ENCODE assay signal across 9 mouse cellular contexts in the genomic region with DNA sequence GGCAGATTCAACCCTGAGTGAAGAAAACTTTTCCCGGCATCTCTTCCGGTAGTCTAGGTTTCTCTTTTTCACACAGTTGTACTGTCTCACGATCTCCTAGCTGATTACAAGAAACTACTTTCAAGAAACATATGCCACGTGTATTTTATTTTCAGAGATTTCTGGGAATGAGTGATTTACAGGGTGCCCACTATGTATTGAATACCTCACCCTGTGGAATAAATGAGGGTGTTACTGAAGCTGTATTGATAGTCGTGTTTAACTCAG. TPM values are rescaled to one million over a fixed set of nuclear protein-coding genes. Genes with fewer than 3 reads are reported as not detected.
DNase-seq lines count a peak whose midpoint lies in the region; ATAC-seq lines count a peak whose summit lies in the region.
"Had no signal": no experiment of that assay in that cellular context is flagged by ENCODE, and none has a peak within 500 bp of the region (broad histone marks: within the 10 kb centered on the region; RNA-seq: fewer than 3 reads in every experiment).

No protein-coding gene starts in this region.

- peak overlapping the region; percentile 81; the same call in 1 of the 2 replicates for H3K27ac ChIP-seq in lung, embryonic 15.5 days
- no peak overlapping the region for H3K27ac ChIP-seq in forebrain, embryonic 12.5 days
- peak overlapping the region; percentile 89; the same call in 1 of the 2 replicates for H3K27ac ChIP-seq in limb, embryonic 11.5 days (replicated peaks; ENCODE audit: low read depth, low read length)
- peak overlapping the region; percentile 46; the same call in 1 of the 2 replicates for H3K27ac ChIP-seq in neural tube, embryonic 15.5 days (replicated peaks)
- H3K27ac ChIP-seq: macrophage had no signal

- ATAC-seq in lung, embryonic 15.5 days (ENCODE audit: borderline replicate concordance, extremely low read depth, low FRiP score, low TSS enrichment): no peak
- peak; percentile 18; the same call in 1 of the 2 replicates for ATAC-seq in forebrain, embryonic 12.5 days (ENCODE audit: low FRiP score)
- ATAC-seq in limb, embryonic 11.5 days (ENCODE audit: insufficient number of reproducible peaks, low FRiP score, low TSS enrichment, low read depth): peak; percentile 42; the same call in 1 of the 2 replicates
- ATAC-seq in neural tube, embryonic 15.5 days (ENCODE audit: low FRiP score): no peak

- H3K4me1 ChIP-seq in lung, embryonic 15.5 days: no peaks in the 10 kb centered on the region
- no peaks in the 10 kb centered on the region for H3K4me1 ChIP-seq in forebrain, embryonic 12.5 days
- no peaks in the 10 kb centered on the region for H3K4me1 ChIP-seq in limb, embryonic 11.5 days (ENCODE audit: control insufficient read depth, insufficient read depth, low read length)
- H3K4me1 ChIP-seq in neural tube, embryonic 15.5 days: peaks cover 8% of the 10 kb centered on the region

- H3K36me3 ChIP-seq in lung, embryonic 15.5 days: peaks cover 5% of the 10 kb centered on the region; the same call in 1 of the 2 replicates
- no peaks in the 10 kb centered on the region for H3K36me3 ChIP-seq in forebrain, embryonic 12.5 days (replicated peaks)
- H3K36me3 ChIP-seq in limb, embryonic 11.5 days (ENCODE audit: control insufficient read depth, insufficient read depth, low read length): no peaks in the 10 kb centered on the region; the same call in 1 of the 2 replicates
- no peaks in the 10 kb centered on the region for H3K36me3 ChIP-seq in neural tube, embryonic 15.5 days

- 4% methylated on average over 5 of the region's 5 CpGs for WGBS in lung, embryonic 15.5 days
- WGBS in forebrain, embryonic 12.5 days: 12% methylated on average over 5 of the region's 5 CpGs
- 8% methylated on average over 5 of the region's 5 CpGs for WGBS in limb, embryonic 11.5 days
- 11% methylated on average over 5 of the region's 5 CpGs for WGBS in neural tube, embryonic 15.5 days

- no peak for DNase-seq in lung, postnatal 14 days
- DNase-seq in limb, embryonic 11.5 days (ENCODE audit: low spot score): no peak
- DNase-seq in urinary bladder, postnatal 4 days (ENCODE audit: low spot score in 2 of 2): no peak
- DNase-seq in frontal cortex, postnatal 25 days (ENCODE audit: low spot score in 2 of 2): no peak
- DNase-seq in cerebellum, postnatal 25 days: no peak

- peak overlapping the region; percentile 65 for H3K4me3 ChIP-seq in lung, embryonic 15.5 days
- peak overlapping the region; percentile 60 for H3K4me3 ChIP-seq in forebrain, embryonic 12.5 days (replicated peaks)
- H3K4me3 ChIP-seq in limb, embryonic 11.5 days (ENCODE audit: low read depth, low read length): peak overlapping the region; percentile 57
- peak overlapping the region; percentile 58 for H3K4me3 ChIP-seq in neural tube, embryonic 15.5 days (replicated peaks)

- H3K4me2 ChIP-seq in lung, embryonic 15.5 days: peak overlapping the region; percentile 71
- H3K4me2 ChIP-seq in forebrain, embryonic 12.5 days: peak overlapping the region; percentile 85
- H3K4me2 ChIP-seq in limb, embryonic 11.5 days (ENCODE audit: low read depth, severe bottlenecking): peak overlapping the region; percentile 65
- H3K4me2 ChIP-seq in neural tube, embryonic 15.5 days: peak overlapping the region; percentile 98

- no peaks in the 10 kb centered on the region; the same call in 1 of the 2 replicates for H3K9me3 ChIP-seq in lung, embryonic 15.5 days
- no peaks in the 10 kb centered on the region for H3K9me3 ChIP-seq in forebrain, embryonic 12.5 days
- peaks cover 6% of the 10 kb centered on the region; the same call in 1 of the 2 replicates for H3K9me3 ChIP-seq in limb, embryonic 11.5 days (ENCODE audit: control insufficient read depth, low read length)
- no peaks in the 10 kb centered on the region for H3K9me3 ChIP-seq in neural tube, embryonic 15.5 days (replicated peaks)

- no peaks in the 10 kb centered on the region for H3K27me3 ChIP-seq in lung, embryonic 15.5 days
- no peaks in the 10 kb centered on the region for H3K27me3 ChIP-seq in forebrain, embryonic 12.5 days
- H3K27me3 ChIP-seq in limb, embryonic 11.5 days (ENCODE audit: control insufficient read depth, insufficient read depth, low read length): no peaks in the 10 kb centered on the region
- H3K27me3 ChIP-seq in neural tube, embryonic 15.5 days (replicated peaks): no peaks in the 10 kb centered on the region

- peak overlapping the region; percentile 62 for H3K9ac ChIP-seq in lung, embryonic 15.5 days
- H3K9ac ChIP-seq in forebrain, embryonic 12.5 days: peak overlapping the region; percentile 65; the same call in 1 of the 2 replicates
- peak overlapping the region; percentile 88 for H3K9ac ChIP-seq in limb, embryonic 11.5 days (ENCODE audit: low read length)
- peak overlapping the region; percentile 57; the same call in 1 of the 2 replicates for H3K9ac ChIP-seq in neural tube, embryonic 15.5 days (replicated peaks)

RNA-seq across cellular contexts. Expression of a gene that starts 0.2 kb away (rescaled TPM):
- polyA plus RNA-seq in lung, embryonic 15.5 days (2015; fragmentation: Nextera tagmentation; extraction: Ambion mirVana): 15.1 and 15.7 TPM in 2 replicates
- polyA plus RNA-seq in forebrain, embryonic 12.5 days (2016; fragmentation: Nextera tagmentation; extraction: Ambion mirVana): 7.4 and 7.6 TPM in 2 replicates
- polyA plus RNA-seq in limb, embryonic 11.5 days (2014; fragmentation: Nextera tagmentation; extraction: Ambion mirVana): 24.4 and 25.4 TPM in 2 replicates
- 2.4 and 4.5 TPM in 2 replicates for polyA plus RNA-seq in neural tube, embryonic 15.5 days (2015; fragmentation: Nextera tagmentation; extraction: Ambion mirVana)
- polyA plus RNA-seq: macrophage had no signal

Comparison
In these comparisons a context has a peak if more than half of its experiments do, and no peak if none do; other contexts are left out.
1. ATAC-seq: peak in forebrain, embryonic 12.5 days (single experiment) and limb, embryonic 11.5 days (single experiment); none in lung, embryonic 15.5 days (single experiment) and neural tube, embryonic 15.5 days (single experiment).
2. Peak in every context shown above with its lines, with median percentiles within 50 percentile points of each other: H3K4me2 ChIP-seq, H3K4me3 ChIP-seq and H3K9ac ChIP-seq.